17 mouse cellular contexts compared by ENCODE assay signal in genomic region chr10:53927904-53928303, GRCm38 (mm10).
DNase-seq lines count a peak whose midpoint lies in the region; ATAC-seq and TF ChIP-seq lines count a peak whose summit lies in the region.
"Had no signal": no experiment of that assay in that cellular context is flagged by ENCODE, and none has a peak within 500 bp of the region (broad histone marks: within the 10 kb centered on the region; RNA-seq: fewer than 3 reads in every experiment).

No protein-coding gene starts in this region.

- no peak for ATAC-seq in heart, embryonic 12.5 days (ENCODE audit: insufficient number of reproducible peaks, low FRiP score)
- ATAC-seq in lung, embryonic 14.5 days (ENCODE audit: insufficient read depth) = no peak
- ATAC-seq in hematopoietic stem cell, adult 5-6 weeks (replicated peaks in 1 of 2; ENCODE audit: insufficient read depth in 1 of 2, low FRiP score in 2 of 2, low TSS enrichment in 1 of 2, low read depth in 1 of 2, poor library complexity in 2 of 2, severe bottlenecking in 2 of 2) = peak; percentile 68 to 91
- ATAC-seq in midbrain, embryonic 15.5 days (replicated peaks) = no peak
- ATAC-seq: forebrain, embryonic 13.5 days; Patski had no signal

- H3K4me3 ChIP-seq in heart, embryonic 12.5 days = no peak overlapping the region
- H3K4me3 ChIP-seq in lung, embryonic 14.5 days (ENCODE audit: low read depth, low read length) = no peak overlapping the region
- H3K4me3 ChIP-seq in midbrain, embryonic 15.5 days = no peak overlapping the region
- H3K4me3 ChIP-seq in midbrain, embryonic 10.5 days = no peak overlapping the region
- H3K4me3 ChIP-seq: embryonic facial prominence, embryonic 12.5 days; forebrain, embryonic 13.5 days; neural tube, embryonic 15.5 days had no signal

- H3K9ac ChIP-seq in heart, embryonic 12.5 days = no peak overlapping the region
- no peak overlapping the region for H3K9ac ChIP-seq in lung, embryonic 14.5 days
- H3K9ac ChIP-seq in midbrain, embryonic 15.5 days = no peak overlapping the region
- H3K9ac ChIP-seq: embryonic facial prominence, embryonic 12.5 days; forebrain, embryonic 13.5 days; neural tube, embryonic 15.5 days had no signal

- TF ChIP-seq CTCF in lung, embryonic 14.5 days (IDR thresholded peaks at IDR 0.05; ENCODE audit: low read depth) = no peak

- peak; percentile 33 for DNase-seq in heart, adult 8-10 months (ENCODE audit: low spot score)
- peak; percentile 12 for DNase-seq in lung, embryonic 14.5 days
- DNase-seq in lung, adult 18-20 months = no peak
- peak; percentile 20 for DNase-seq in skeletal muscle tissue, adult 2 months (ENCODE audit: low read depth, low spot score)
- no peak for DNase-seq in midbrain, embryonic 10.5 days (ENCODE audit: low spot score)
- DNase-seq: adrenal gland, adult 8-10 months; cerebellum, adult 18-20 months; lung, postnatal 4 days; right cerebral cortex, postnatal 14 days had no signal

- H3K27me3 ChIP-seq in heart, embryonic 12.5 days (replicated peaks) = no peaks in the 10 kb centered on the region
- no peaks in the 10 kb centered on the region for H3K27me3 ChIP-seq in lung, embryonic 14.5 days (ENCODE audit: insufficient read depth, low read length)
- no peaks in the 10 kb centered on the region for H3K27me3 ChIP-seq in midbrain, embryonic 15.5 days (replicated peaks)
- H3K27me3 ChIP-seq in midbrain, embryonic 10.5 days (ENCODE audit: low read depth, poor library complexity, severe bottlenecking) = no peaks in the 10 kb centered on the region
- H3K27me3 ChIP-seq: embryonic facial prominence, embryonic 12.5 days; forebrain, embryonic 13.5 days; neural tube, embryonic 15.5 days; Patski had no signal

- H3K36me3 ChIP-seq in heart, embryonic 12.5 days = peaks cover 7% of the 10 kb centered on the region
- no peaks in the 10 kb centered on the region for H3K36me3 ChIP-seq in lung, embryonic 14.5 days (ENCODE audit: insufficient read depth)
- H3K36me3 ChIP-seq in midbrain, embryonic 15.5 days (replicated peaks) = no peaks in the 10 kb centered on the region
- H3K36me3 ChIP-seq in midbrain, embryonic 10.5 days = no peaks in the 10 kb centered on the region
- H3K36me3 ChIP-seq: embryonic facial prominence, embryonic 12.5 days; neural tube, embryonic 15.5 days had no signal

- WGBS in heart, embryonic 12.5 days = 70% methylated on average over 5 of the region's 5 CpGs
- WGBS in lung, embryonic 14.5 days = 71% methylated on average over 5 of the region's 5 CpGs
- WGBS in midbrain, embryonic 15.5 days = 89% methylated on average over 5 of the region's 5 CpGs
- 88% methylated on average over 5 of the region's 5 CpGs for WGBS in midbrain, embryonic 10.5 days

- peaks cover 18% of the 10 kb centered on the region for H3K4me1 ChIP-seq in heart, embryonic 12.5 days (replicated peaks)
- no peaks in the 10 kb centered on the region for H3K4me1 ChIP-seq in lung, embryonic 14.5 days (ENCODE audit: insufficient read depth)
- H3K4me1 ChIP-seq in midbrain, embryonic 15.5 days = no peaks in the 10 kb centered on the region
- H3K4me1 ChIP-seq in midbrain, embryonic 10.5 days = no peaks in the 10 kb centered on the region
- H3K4me1 ChIP-seq: embryonic facial prominence, embryonic 12.5 days; forebrain, embryonic 13.5 days; neural tube, embryonic 15.5 days had no signal

- no peak overlapping the region for H3K27ac ChIP-seq in heart, embryonic 12.5 days (ENCODE audit: poor library complexity, severe bottlenecking)
- no peak overlapping the region for H3K27ac ChIP-seq in lung, embryonic 14.5 days (ENCODE audit: low read depth)
- H3K27ac ChIP-seq in midbrain, embryonic 15.5 days = no peak overlapping the region
- H3K27ac ChIP-seq in midbrain, embryonic 10.5 days (replicated peaks) = no peak overlapping the region
- H3K27ac ChIP-seq: embryonic facial prominence, embryonic 12.5 days; forebrain, embryonic 13.5 days; neural tube, embryonic 15.5 days; stomach, postnatal 0 days had no signal

- H3K4me2 ChIP-seq in heart, embryonic 12.5 days = no peak overlapping the region
- no peak overlapping the region for H3K4me2 ChIP-seq in lung, embryonic 14.5 days
- no peak overlapping the region for H3K4me2 ChIP-seq in midbrain, embryonic 15.5 days
- H3K4me2 ChIP-seq: embryonic facial prominence, embryonic 12.5 days; forebrain, embryonic 13.5 days; neural tube, embryonic 15.5 days had no signal

- no peaks in the 10 kb centered on the region for H3K9me3 ChIP-seq in heart, embryonic 12.5 days (replicated peaks)
- H3K9me3 ChIP-seq in lung, embryonic 14.5 days (ENCODE audit: low read depth, low read length) = no peaks in the 10 kb centered on the region
- no peaks in the 10 kb centered on the region for H3K9me3 ChIP-seq in midbrain, embryonic 15.5 days
- no peaks in the 10 kb centered on the region for H3K9me3 ChIP-seq in midbrain, embryonic 10.5 days (replicated peaks)
- H3K9me3 ChIP-seq: embryonic facial prominence, embryonic 12.5 days; forebrain, embryonic 13.5 days; neural tube, embryonic 15.5 days had no signal

Comparison
In these comparisons a context has a peak if more than half of its experiments do, and no peak if none do; other contexts are left out.
1. DNase-seq: peak in heart, adult 8-10 months (single experiment), lung, embryonic 14.5 days (single experiment) and skeletal muscle tissue, adult 2 months (single experiment); none in lung, adult 18-20 months (0 of 2) and midbrain, embryonic 10.5 days (single experiment).
2. ATAC-seq: peak in hematopoietic stem cell, adult 5-6 weeks (2 of 2); none in heart, embryonic 12.5 days (single experiment), lung, embryonic 14.5 days (single experiment) and midbrain, embryonic 15.5 days (single experiment).